Mouse (Mus musculus): Measurements from ENCODE around the gene Syn3.
"Not testable (repeated sequence)": the region's sequence is repeated elsewhere in the genome, so short reads cannot be mapped to it uniquely, and the experiment has no call there.

Gene Syn3

DNA sequence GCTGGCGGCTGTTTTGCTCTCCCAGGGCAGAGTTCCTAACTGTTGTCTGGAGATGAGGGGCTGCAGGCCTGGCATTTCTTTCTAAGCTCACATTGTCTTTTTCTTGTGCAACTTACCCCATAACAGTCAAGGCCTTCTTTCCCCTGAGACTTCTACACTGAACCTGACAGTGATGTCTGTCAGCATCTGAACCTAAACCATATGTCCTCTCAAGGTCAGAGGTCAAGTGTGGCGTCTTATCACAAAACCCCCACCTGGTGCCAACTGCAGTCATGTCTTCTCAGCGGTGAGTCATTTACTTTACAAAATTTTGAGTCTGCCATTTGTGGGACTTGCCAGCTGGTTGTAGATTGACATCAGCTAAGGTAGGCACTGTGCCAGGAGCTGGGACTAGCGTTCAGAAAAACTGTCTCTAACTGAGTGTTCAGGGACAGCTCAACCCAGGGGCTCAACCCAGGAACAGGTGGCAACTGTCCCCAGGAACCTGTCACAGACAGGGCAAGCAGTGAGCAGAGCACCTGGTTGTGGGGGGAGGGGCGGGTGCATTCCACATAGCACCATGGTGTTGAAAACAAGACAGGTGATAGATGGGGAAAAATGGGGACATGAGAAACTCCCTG lies 110.8 kb downstream of the Syn3 start:
- ChIA-PET CTCF (no interaction called here), POLR2A (no interaction called here)

DNA sequence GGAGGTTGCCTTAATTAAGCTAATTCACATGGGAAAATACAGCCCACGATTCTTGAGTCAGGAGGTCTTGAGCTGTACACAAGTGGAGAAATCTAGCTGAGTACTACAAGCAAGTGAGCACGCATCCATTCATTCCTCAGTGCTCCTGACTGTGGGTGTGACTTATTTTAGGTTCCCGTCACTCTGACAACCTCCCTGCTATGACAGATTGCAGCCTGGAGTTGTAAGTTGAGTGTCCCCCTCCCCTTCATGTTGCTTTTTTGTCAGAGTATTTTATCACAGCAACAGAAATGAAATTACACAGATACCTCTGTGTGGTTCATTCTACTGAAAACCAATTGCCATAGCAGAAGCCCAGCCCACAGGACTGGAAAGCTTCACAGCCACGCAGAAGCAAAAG lies 112.5 kb downstream of the Syn3 start:
- ChIA-PET CTCF (interaction anchor here in 1 of 4 experiments (1.0 kb wide), 1 partner anchor 1203 kb away, joined by 3 read pairs; no protein-coding TSS in a partner anchor), POLR2A (interaction anchor here in 1 of 4 experiments (1.0 kb wide), 1 partner anchor 8 kb away, joined by 4 read pairs; no protein-coding TSS in a partner anchor)

DNA sequence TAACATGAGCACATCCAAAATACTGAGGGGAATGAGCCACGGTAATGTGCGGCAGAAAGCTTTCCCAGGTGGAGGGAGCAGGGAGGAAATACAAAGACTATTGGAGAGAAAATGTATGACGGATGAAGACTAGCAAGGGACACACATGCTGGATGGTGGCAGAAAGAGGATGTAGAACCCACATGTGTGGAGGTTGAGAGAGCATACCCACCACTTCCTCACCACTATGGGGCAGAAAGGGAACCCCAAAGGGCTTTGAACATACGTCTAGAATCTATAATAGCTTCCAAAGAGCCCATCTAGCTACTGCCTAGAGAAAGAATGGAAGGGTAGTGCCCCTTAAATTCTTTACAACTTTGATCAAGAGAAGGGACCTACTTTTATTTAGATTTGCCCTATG lies 113.0 kb downstream of the Syn3 start:
- ChIA-PET CTCF (interaction anchor here in 1 of 4 experiments (1.0 kb wide), 1 partner anchor 1202 kb away, joined by 3 read pairs; no protein-coding TSS in a partner anchor), POLR2A (interaction anchor here in 1 of 4 experiments (1.0 kb wide), 1 partner anchor 8 kb away, joined by 4 read pairs; no protein-coding TSS in a partner anchor)

DNA sequence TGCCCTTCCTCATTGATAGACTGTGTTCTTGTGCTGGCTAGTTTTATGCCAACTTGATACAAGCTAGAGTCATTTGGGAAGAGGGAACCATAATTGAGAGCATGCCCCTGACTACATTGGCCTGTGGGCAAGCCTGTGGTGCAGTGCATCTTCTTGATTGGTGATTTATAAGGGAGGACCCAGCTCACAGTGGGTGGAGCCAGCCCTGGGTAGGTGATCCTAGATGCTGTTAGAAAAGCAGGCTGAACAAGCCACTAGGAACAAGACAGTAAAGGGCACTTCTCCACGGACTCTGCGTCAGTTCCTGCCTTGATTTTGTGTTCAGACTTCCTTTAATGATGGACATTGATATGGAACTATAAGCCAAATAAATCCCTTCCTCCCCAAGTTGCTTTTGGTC lies 114.0 kb downstream of the Syn3 start:
- CTCF ChIA-PET: interaction anchor here in 1 of 4 experiments (1.3 kb wide), 1 partner anchor 79 kb away, joined by 4 read pairs; no protein-coding TSS in a partner anchor

DNA sequence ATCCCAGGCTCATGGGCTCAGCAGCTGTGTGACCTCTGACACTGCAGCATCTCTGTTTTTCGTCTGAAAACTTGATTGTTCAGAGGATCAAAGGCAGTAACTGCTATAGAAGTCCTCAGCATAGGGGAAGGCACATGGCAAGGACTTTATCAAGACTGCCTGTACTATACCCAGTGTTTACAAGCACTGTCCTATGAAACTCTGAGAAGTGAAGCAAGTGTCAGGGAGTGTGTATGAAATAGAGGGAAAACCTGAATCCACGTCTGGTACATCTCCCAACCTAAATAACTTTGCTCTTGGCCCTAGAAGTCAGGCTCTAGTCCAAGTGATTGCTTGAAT lies 116.8 kb downstream of the Syn3 start:
- CTCF ChIA-PET: no interaction called here

More for the DNA sequence above, 114.0 kb downstream of the Syn3 start:
- POLR2A ChIA-PET: no interaction called here

DNA sequence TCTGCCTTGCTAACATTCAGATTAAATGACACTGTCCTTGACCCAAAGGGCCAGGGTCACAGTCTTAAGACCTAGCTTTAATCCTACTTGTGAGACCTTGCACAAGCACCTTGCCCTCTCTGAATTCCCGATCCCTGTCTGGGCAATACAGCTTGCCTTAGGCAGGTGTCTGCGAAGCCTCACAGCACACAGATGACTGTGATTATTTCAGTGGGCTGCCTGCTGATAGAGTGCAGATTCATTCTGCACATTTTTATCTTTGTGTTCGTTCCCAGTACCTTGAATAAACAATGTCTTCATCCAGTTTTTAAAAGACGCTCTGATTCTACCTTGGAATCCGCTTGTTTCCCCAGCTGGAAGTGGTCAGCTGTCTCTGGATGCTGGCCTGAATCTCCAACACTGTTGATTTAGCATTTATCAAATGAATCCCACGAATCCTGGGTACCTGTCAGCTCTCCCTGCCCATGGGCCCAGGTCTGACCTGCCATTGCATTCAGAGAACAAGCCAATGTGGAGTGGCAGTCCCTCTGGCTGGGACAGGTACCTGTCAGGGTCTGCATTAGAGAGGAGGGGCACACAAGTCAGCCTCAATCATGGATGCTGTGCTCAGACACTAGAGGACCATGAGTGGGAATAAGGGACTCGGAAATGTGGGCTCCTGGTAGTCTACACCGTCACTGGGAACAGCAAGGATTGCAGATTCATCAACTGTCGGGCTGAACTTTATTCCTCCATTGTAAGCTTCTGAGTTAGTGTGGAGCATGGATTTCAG lies 117.4 kb downstream of the Syn3 start:
- ChIA-PET POLR2A (no interaction called here), CTCF (interaction anchor here in 1 of 4 experiments (1.1 kb wide), 1 partner anchor 19 kb away, joined by 3 read pairs; no protein-coding TSS in a partner anchor)

More for the DNA sequence above, 116.8 kb downstream of the Syn3 start:
- POLR2A ChIA-PET: interaction anchor here in 1 of 4 experiments (1.5 kb wide), 1 partner anchor 19 kb away, joined by 5 read pairs; no protein-coding TSS in a partner anchor

DNA sequence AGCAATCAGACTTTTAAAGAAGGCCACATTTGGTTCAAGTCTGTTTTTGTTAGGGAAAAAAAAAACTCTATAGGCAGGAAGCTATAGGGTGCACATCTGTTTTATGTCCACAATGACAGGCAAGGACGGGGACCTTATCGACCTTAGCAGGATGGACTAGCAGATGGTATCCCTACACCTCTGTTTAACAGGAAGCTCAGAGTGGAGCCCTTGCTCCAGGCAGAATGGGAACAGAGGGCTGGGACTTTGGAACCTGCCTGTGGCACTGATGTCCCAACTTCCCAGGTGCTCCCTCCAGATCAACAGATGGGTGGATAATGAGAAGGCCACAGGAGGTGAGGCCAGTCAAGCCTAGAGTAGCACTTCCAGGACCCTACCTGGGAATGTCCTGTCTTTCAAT lies 118.1 kb downstream of the Syn3 start:
- CTCF ChIA-PET: interaction anchor here in 2 of 4 experiments (0.6 to 1.1 kb wide), 3 partner anchors 18 to 679 kb away, joined by 3 read pairs; no protein-coding TSS in a partner anchor
- POLR2A ChIA-PET: no interaction called here

DNA sequence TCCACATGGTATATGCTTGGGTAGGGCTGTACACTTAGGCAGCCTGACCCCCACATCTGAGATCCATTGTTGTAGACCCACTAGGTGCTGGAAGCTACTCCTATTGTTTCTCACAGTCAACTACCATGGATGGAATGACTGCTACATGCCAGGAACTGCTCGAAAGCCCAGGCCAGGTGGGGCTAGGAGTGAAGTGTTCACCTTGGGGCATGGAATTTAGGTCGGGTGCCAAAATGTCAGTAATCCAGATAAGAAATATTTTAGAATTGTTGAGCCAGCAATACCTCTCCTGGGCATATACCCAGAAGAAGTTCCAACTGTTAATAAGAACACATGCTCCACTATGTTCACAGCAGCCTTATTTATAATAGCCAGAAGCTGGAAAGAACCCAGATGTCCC lies 119.9 kb downstream of the Syn3 start:
- POLR2A ChIA-PET, CTCF ChIA-PET: not testable (repeated sequence)

DNA sequence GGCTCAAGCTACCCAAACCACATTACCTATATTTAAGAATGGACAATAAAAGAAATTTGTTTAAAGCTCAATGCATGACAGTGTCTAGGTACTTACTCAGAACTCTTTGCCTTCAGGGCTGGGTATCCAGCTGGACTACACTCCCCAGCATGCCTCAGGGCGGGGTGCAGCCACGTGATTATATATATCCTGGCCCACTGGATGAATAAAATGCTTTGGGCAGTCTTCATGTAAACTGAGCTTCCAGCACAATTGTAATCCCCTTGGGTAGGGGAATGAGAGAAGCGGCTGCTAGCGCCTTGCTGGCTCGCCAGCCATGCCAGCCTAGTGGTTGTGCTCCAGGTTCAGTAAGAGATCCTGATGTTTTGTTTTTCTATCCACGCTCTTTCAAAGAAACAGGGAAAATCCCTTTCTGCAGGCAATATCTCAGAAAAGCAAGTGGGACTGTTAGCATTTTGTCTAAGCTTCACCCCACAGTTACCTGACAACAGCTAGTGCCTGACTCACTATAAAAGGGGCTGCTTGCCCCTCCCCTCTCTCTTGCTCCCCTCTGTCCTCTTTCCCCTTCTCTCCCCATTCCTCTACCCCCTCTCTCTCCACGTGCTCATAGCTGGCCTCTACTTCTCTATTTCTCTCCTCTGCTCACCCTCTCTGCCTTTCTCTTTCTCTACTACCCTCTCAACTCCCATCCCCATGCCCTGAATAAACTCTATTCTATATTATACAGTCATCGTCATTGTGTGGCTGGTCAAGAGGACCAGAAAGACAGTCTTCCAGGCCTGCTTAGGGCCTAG lies 122.1 kb downstream of the Syn3 start:
- ChIA-PET POLR2A (no interaction called here), CTCF (interaction anchor here in 3 of 4 experiments (0.6 to 1.0 kb wide), 3 partner anchors 87 to 1714 kb away, joined by 3 to 9 read pairs (median 4); no protein-coding TSS in a partner anchor)

DNA sequence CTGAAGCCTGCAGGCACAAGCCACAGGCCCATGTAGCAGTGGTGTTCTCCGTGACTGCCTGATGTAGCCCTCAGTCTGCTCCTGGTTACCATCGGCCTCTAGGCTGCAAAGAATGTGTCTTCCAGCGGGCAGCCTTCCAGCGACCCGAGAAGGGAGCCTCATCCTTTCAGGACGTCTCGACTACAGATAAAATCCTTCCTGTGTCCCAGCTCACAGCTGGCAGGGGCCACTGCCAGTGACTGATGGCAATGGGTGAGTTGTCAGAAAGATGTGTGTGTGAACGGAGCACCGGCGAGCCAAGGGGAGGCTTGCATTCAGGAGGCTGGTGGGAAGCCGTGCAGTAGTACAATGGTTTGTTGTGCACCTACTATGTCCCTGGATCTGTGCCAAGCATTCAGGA lies 122.8 kb downstream of the Syn3 start:
- POLR2A ChIA-PET: no interaction called here
- CTCF ChIA-PET: interaction anchor here in 2 of 4 experiments (0.6 to 1.0 kb wide), 2 partner anchors 88 to 1713 kb away, joined by 4 to 9 read pairs; no protein-coding TSS in a partner anchor

DNA sequence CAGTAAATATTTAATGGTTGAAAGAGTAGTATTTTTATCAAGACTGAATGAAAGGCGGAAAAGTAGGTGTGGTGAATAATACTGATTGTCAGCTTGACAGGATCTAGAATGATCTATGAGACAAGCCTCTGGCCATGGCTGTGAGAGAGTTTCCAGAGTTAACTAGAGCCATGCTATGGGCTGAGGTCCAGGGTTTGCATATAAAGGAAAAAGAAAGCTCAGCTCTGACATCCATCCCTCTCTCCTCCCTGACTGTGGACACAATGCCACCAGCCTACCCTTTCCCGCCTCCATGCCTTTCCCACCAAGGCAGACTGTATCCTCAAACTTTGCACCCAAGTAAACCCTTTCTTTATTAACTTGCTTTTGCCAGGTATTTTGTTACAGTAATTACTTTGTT lies 124.6 kb downstream of the Syn3 start:
- POLR2A ChIA-PET: interaction anchor here in 1 of 4 experiments (0.9 kb wide), 1 partner anchor 8 kb away, joined by 3 read pairs; no protein-coding TSS in a partner anchor
- CTCF ChIA-PET: interaction anchor here in 1 of 4 experiments (0.6 kb wide), 1 partner anchor 65 kb away, joined by 3 read pairs; no protein-coding TSS in a partner anchor

DNA sequence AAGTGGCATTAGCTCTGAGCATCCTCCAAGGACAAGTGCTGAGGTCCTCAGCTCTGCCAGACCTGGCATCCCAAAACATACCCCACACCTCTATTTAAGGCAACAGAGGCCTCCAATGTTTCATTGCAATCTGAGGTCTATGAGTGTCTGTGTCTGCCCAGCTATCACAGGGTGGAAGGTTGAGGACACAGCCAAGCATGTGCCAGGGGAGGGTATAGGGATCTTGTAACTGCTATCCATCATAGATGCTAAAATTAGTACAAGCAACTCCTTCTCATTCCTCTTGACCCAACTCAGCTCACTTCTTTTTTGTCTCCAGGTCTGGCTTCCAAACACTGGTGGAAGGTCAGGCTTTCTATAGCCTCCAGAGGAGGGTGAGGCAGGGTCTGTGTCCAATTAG lies 127.1 kb downstream of the Syn3 start:
- ChIA-PET POLR2A (no interaction called here), CTCF (no interaction called here)

DNA sequence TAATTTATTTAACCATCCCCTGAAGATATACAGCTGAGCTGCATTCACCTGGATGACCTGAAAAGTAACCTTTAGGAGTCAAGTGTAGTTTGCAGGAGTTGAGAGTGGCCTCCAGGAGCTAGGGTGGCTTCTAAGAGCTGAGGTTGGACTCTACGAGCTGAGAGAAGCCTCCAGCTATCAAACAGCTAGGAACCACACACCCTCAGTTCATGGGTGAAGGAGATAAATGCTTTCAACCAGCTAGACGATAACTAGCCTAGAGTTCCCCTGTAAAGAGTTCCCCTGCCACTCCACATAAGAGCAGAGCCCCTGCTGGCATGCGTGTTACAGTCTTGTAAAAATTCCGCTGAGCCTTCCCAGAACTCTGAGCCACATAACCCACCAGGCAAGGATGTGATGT lies 129.3 kb downstream of the Syn3 start:
- CTCF ChIA-PET: interaction anchor here in 1 of 4 experiments (0.6 to 1.7 kb wide), 2 partner anchors 94 to 115 kb away, joined by 3 read pairs; no protein-coding TSS in a partner anchor
- POLR2A ChIA-PET: no interaction called here

DNA sequence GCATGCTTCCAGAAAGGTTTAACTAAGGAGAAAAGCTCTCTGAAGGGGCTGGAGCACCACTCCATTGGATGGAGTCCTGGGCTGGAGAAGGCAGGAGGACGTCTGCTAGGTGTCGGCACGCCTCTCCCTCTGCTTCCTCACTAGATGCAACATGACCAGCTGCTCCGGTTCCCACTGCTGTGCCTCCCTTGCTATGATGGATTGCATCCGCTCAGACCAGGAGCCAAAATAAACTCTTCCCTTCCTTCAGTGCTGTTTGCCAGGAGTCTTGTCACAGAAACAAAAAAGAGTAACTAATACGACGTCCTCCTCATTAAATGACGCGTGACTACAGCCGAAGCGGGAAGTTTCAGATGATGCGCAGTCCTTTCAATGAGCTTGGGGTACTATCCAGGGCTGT lies 129.9 kb downstream of the Syn3 start:
- POLR2A ChIA-PET: no interaction called here
- CTCF ChIA-PET: interaction anchor here in 1 of 4 experiments (1.7 kb wide), 1 partner anchor 95 kb away, joined by 3 read pairs; no protein-coding TSS in a partner anchor

DNA sequence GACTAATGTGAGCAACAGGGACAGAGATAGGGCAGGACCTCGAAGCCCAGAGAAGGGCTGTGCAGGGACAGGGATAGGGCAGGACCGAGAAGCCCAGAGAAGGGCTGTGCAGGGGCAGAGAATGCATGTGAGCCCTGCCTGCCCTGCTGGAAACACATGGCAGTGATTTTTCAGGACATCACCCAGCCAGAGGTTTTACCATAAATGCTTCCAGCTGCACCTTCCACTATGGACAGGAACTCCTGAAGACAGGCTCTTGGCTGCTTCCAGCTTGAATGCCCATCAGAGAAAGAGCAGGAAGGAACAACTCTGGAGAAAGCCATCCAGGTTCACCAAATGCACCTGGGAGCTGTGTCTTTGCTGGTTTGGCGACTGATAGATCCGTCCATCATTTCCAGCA lies 131.3 kb downstream of the Syn3 start:
- POLR2A ChIA-PET: no interaction called here

DNA sequence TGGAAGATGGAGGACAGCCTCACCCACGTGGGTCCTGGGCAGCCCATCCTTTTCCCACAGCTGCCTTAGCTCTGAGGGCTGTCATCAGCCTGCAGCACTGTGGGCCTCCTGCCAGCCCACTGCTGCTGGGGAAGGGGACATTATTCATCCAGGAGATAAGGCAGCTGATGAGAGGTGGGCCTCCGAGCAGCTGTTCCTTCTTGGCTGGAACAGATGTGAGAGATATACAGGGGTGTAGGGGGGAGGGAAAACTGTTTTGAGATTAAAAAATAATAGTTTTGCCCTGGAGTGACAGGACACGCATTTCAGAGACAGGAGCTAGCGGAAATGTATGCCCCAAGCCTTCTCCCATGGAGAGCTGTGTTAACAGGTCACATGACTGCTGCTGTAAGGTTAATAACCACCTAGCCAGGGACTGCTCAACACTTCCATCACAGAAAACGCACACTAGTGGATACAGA lies 133.0 kb downstream of the Syn3 start:
- ChIA-PET CTCF (interaction anchor here in 1 of 4 experiments (0.6 kb wide), 1 partner anchor 300 kb away, joined by 5 read pairs; no protein-coding TSS in a partner anchor), POLR2A (interaction anchor here in 1 of 4 experiments (1.3 kb wide), 1 partner anchor 9 kb away, joined by 3 read pairs; no protein-coding TSS in a partner anchor)

More for the DNA sequence above, 131.3 kb downstream of the Syn3 start:
- CTCF ChIA-PET: no interaction called here

DNA sequence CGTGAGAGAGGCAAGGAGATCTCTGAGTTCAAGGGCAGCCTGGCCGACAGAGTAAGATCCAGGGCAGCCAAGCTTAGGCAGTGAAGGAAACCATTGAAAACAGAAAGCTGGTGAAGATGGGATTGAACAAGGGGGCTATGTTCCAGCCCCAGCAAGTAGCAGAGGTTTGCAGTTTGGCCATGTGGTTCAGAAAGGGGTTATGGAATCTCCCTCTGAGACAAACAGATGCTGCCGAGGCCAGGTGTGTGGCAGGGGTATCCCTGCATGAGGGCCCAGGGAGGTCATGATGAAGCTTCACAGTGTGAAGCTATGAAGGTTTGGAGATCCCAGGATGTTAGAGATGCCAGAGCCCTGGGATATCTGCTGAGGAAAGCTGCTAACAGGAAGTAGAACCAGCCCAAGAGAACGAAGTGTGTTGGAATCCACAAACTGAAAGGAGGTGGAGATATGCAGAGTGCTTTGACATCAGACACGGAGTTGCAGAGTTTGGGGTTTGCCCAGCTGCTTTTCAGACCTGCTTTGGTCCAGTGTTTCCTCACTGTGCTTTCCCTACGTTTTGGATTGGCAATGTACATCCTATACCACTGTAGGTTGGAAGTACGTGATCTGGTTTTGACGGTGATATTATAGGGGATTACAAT lies 134.9 kb downstream of the Syn3 start:
- CTCF ChIA-PET: interaction anchor here in 1 of 4 experiments (0.5 kb wide), 1 partner anchor 112 kb away, joined by 5 read pairs; no protein-coding TSS in a partner anchor
- POLR2A ChIA-PET: no interaction called here

DNA sequence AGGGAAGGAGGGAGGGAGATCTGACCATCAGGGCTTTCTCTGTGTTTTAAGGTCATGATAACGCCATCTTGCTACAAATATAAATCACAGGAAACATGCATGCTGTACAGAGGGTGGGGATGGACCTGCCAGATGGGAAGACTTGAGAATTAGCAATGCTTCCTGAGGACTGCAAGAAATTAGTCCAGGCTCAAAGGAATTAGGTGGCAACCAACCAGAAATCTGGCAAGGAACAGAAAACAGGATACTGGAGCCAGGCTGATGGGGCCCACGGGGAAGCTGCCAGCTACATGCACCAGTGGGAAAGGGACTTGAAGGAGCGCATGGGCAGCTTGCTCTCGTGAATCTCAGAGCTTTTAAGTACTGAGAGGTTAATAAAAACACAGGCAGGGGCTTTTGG lies 139.0 kb downstream of the Syn3 start:
- CTCF ChIA-PET: interaction anchor here in 2 of 4 experiments (1.2 to 1.4 kb wide), 2 partner anchors 63 to 268 kb away, joined by 3 to 4 read pairs; no protein-coding TSS in a partner anchor
- POLR2A ChIA-PET: no interaction called here
